Mouse (Mus musculus) liver, embryonic 16.5 days (tissue): ENCODE measurements around the gene Ank3. TPM values are rescaled to one million over a fixed set of nuclear protein-coding genes. Genes with fewer than 3 reads are reported as not detected.

Experiments
- ATAC-seq: fragments of 200-750 bp; cut with Nextera tagmentation; 2 replicates; pipeline ENCODE4 v1.8.0; 2017; ENCODE audit warnings: low read depth, mild to moderate bottlenecking, moderate number of reproducible peaks, moderate library complexity
- H3K27ac ChIP-seq: fragments of 300-500 bp; sonication (generic); 2 replicates; pipeline ENCODE4 v1.5.1; 2014; ENCODE audit warnings: mild to moderate bottlenecking, low read length
- H3K27me3 ChIP-seq: fragments of 300-500 bp; sonication (generic); 2 replicates; pipeline ENCODE4 v1.6.1; 2014; ENCODE audit warnings: low read depth, low read length, mixed read lengths; ENCODE audit not compliant: control insufficient read depth, insufficient read depth
- H3K36me3 ChIP-seq: fragments of 300-500 bp; sonication (generic); 2 replicates; pipeline ENCODE4 v1.6.1; 2014; ENCODE audit warnings: mild to moderate bottlenecking; ENCODE audit not compliant: control insufficient read depth, insufficient read depth
- H3K4me1 ChIP-seq: fragments of 300-500 bp; sonication (generic); 2 replicates; pipeline ENCODE4 v1.6.1; 2014; ENCODE audit warnings: low read depth, low read length, mixed read lengths; ENCODE audit not compliant: control insufficient read depth
- H3K4me2 ChIP-seq: fragments of 300-500 bp; sonication (generic); 2 replicates; pipeline ENCODE4 v1.6.1; 2014; ENCODE audit warnings: low read depth, low read length, mixed read lengths
- H3K4me3 ChIP-seq: fragments of 300-500 bp; sonication (generic); 2 replicates; pipeline ENCODE4 v1.5.1; 2014; ENCODE audit warnings: low read depth, mild to moderate bottlenecking, low read length
- H3K9ac ChIP-seq: fragments of 300-500 bp; sonication (generic); 2 replicates; pipeline ENCODE4 v1.6.1; 2014; ENCODE audit warnings: low read depth, low read length
- H3K9me3 ChIP-seq: fragments of 300-500 bp; sonication (generic); replicated peaks from 2 replicates; pipeline ENCODE4 v1.6.1; 2016; ENCODE audit warnings: low read length; ENCODE audit not compliant: control insufficient read depth
- WGBS: fragments of 180-500 bp; shearing (Covaris S2); extraction: QIAGEN DNeasy Blood & Tissue Kit; methylation state at CpG from one replicate; pipeline ENCODE4 v1.1.7; 2014; ENCODE audit not compliant: insufficient replicate concordance; 5-methylcytosine and 5-hydroxymethylcytosine counted together
- polyA plus RNA-seq: library from polyadenylated mRNA; unstranded; fragments of >200 nt; fragmentation: Nextera tagmentation; extraction: Ambion mirVana; gene quantifications from 2 replicates; pipeline ENCODE4 v1.2.1, GENCODE M21; 2015

Ank3 gene
- polyA plus RNA-seq, 1 experiment from 2014 or later = 14.0 TPM

- no peak overlapping the region for H3K4me3 ChIP-seq
- no peak for ATAC-seq
- H3K36me3 ChIP-seq = no peaks in the 10 kb centered on the region
- H3K4me1 ChIP-seq = no peaks in the 10 kb centered on the region
- no peak overlapping the region for H3K27ac ChIP-seq
- H3K9me3 ChIP-seq = no peaks in the 10 kb centered on the region
- 63% methylated on average over 5 of the region's 5 CpGs for WGBS
- H3K9ac ChIP-seq = no peak overlapping the region
- no peak overlapping the region for H3K4me2 ChIP-seq
- no peaks in the 10 kb centered on the region for H3K27me3 ChIP-seq
These were observed 312.2 kb downstream of the Ank3 start for GRCm38 (mm10) chr10:69710802-69711201.

GRCm38 (mm10) chr10:69716907-69717306, 318.3 kb downstream of the Ank3 start:
- Histone ChIP-seq H3K36me3 (no peaks in the 10 kb centered on the region), H3K9ac (no peak overlapping the region), H3K27ac (no peak overlapping the region), H3K9me3 (no peaks in the 10 kb centered on the region), H3K4me1 (no peaks in the 10 kb centered on the region), H3K27me3 (no peaks in the 10 kb centered on the region), H3K4me2 (no peak overlapping the region), H3K4me3 (no peak overlapping the region)
- ATAC-seq = no peak
- WGBS = 42% methylated on average over 4 of the region's 4 CpGs

GRCm38 (mm10) chr10:69719421-69719820, 320.8 kb downstream of the Ank3 start:
- ATAC-seq = no peak
- Histone ChIP-seq H3K4me2 (no peak overlapping the region), H3K4me1 (no peaks in the 10 kb centered on the region), H3K4me3 (no peak overlapping the region), H3K36me3 (no peaks in the 10 kb centered on the region), H3K27ac (no peak overlapping the region), H3K27me3 (no peaks in the 10 kb centered on the region), H3K9ac (no peak overlapping the region), H3K9me3 (no peaks in the 10 kb centered on the region)
- 74% methylated on average over 5 of the region's 5 CpGs for WGBS

GRCm38 (mm10) chr10:69719901-69720415, 321.4 kb downstream of the Ank3 start:
- H3K9ac ChIP-seq = no peak overlapping the region
- 64% methylated on average over 12 of the region's 12 CpGs for WGBS
- no peaks in the 10 kb centered on the region for H3K36me3 ChIP-seq
- H3K4me2 ChIP-seq = no peak overlapping the region
- H3K4me3 ChIP-seq = no peak overlapping the region
- H3K4me1 ChIP-seq = no peaks in the 10 kb centered on the region
- no peaks in the 10 kb centered on the region for H3K9me3 ChIP-seq
- H3K27ac ChIP-seq = no peak overlapping the region
- no peaks in the 10 kb centered on the region for H3K27me3 ChIP-seq
- no peak for ATAC-seq

GRCm38 (mm10) chr10:69720452-69720851, 321.9 kb downstream of the Ank3 start:
- no peak for ATAC-seq
- H3K9ac ChIP-seq = no peak overlapping the region
- H3K9me3 ChIP-seq = no peaks in the 10 kb centered on the region
- H3K4me2 ChIP-seq = no peak overlapping the region
- no peaks in the 10 kb centered on the region for H3K27me3 ChIP-seq
- no peaks in the 10 kb centered on the region for H3K4me1 ChIP-seq
- no peak overlapping the region for H3K4me3 ChIP-seq
- no peaks in the 10 kb centered on the region for H3K36me3 ChIP-seq
- no peak overlapping the region for H3K27ac ChIP-seq
- 76% methylated on average over 10 of the region's 10 CpGs for WGBS

- no peak overlapping the region for H3K4me3 ChIP-seq
- ATAC-seq = no peak
- no peak overlapping the region for H3K4me2 ChIP-seq
- no peaks in the 10 kb centered on the region for H3K27me3 ChIP-seq
- WGBS = 33% methylated on average over 6 of the region's 6 CpGs
- H3K9me3 ChIP-seq = no peaks in the 10 kb centered on the region
- H3K9ac ChIP-seq = no peak overlapping the region
- no peaks in the 10 kb centered on the region for H3K36me3 ChIP-seq
- H3K4me1 ChIP-seq = no peaks in the 10 kb centered on the region
- no peak overlapping the region for H3K27ac ChIP-seq
These were observed 322.4 kb downstream of the Ank3 start for GRCm38 (mm10) chr10:69720899-69721490.

- Histone ChIP-seq H3K36me3 (no peaks in the 10 kb centered on the region), H3K9ac (no peak overlapping the region), H3K4me3 (no peak overlapping the region), H3K4me2 (no peak overlapping the region), H3K27ac (no peak overlapping the region), H3K4me1 (no peaks in the 10 kb centered on the region), H3K27me3 (no peaks in the 10 kb centered on the region), H3K9me3 (no peaks in the 10 kb centered on the region)
- ATAC-seq = no peak
- 71% methylated on average over 4 of the region's 4 CpGs for WGBS
These were observed 325.6 kb downstream of the Ank3 start for GRCm38 (mm10) chr10:69724159-69724558.

- H3K9ac ChIP-seq = no peak overlapping the region
- no peaks in the 10 kb centered on the region for H3K9me3 ChIP-seq
- H3K27me3 ChIP-seq = no peaks in the 10 kb centered on the region
- 76% methylated on average over 14 of the region's 14 CpGs for WGBS
- H3K4me1 ChIP-seq = no peaks in the 10 kb centered on the region
- H3K4me2 ChIP-seq = no peak overlapping the region
- no peak overlapping the region for H3K4me3 ChIP-seq
- no peak overlapping the region for H3K27ac ChIP-seq
- ATAC-seq = no peak
- H3K36me3 ChIP-seq = no peaks in the 10 kb centered on the region
These were observed 326.5 kb downstream of the Ank3 start for GRCm38 (mm10) chr10:69725078-69725477.

- H3K4me3 ChIP-seq = no peak overlapping the region
- H3K4me1 ChIP-seq = no peaks in the 10 kb centered on the region
- H3K9me3 ChIP-seq = no peaks in the 10 kb centered on the region
- no peak overlapping the region for H3K27ac ChIP-seq
- H3K4me2 ChIP-seq = no peak overlapping the region
- WGBS = 70% methylated on average over 2 of the region's 2 CpGs
- no peak for ATAC-seq
- no peaks in the 10 kb centered on the region for H3K27me3 ChIP-seq
- H3K36me3 ChIP-seq = no peaks in the 10 kb centered on the region
- no peak overlapping the region for H3K9ac ChIP-seq
These were observed 327.7 kb downstream of the Ank3 start for GRCm38 (mm10) chr10:69726265-69726664.
